Mouse (Mus musculus): ENCODE measurements around the gene Ddx10.

Ddx10 gene

DNA sequence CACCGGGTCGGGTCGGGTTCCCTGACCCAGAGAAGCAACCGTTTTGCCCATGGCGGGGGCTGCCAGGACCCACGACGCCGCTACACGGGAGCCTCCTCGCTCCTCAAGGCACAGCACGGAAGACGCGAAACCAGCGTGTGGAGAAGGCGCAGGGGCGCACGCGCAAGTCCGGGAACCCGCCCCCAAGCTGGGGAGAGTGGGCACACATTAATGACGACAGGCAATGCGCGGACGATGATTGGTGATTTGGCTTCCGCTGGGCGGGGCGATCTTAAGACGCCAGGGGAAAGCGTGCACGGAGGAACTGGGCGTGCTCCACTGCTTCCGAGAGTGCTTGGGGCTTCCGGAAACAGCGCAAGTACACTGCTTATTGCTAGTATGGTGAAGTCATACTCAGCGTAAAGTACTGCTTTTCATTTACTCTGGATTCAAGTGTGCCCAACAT, at the start of gene Ddx10:
Ddx10 (minus strand) TSS at position 101 of the 445 bp plus-strand sequence.
- peak; percentile 97 to 98 for DNase-seq

DNA sequence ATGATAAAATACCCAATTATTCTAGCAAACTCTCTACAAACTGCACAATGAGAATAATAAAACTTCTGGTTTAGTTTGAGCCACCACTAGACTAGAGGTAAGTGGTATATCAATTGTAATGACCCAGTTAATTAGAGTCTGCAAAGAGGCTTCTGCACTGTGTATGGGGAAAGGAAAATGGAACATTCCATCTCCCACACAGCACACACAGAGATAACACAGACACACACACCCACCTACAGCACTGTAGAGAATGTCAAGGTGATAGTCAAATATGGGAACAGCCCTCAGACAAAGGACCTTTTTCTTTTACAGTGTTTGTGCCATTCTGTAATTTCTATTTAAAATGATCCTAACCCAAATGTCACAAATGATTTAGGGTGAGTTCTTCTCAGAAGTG, 45.0 kb upstream of the Ddx10 start:
- no peak for DNase-seq

DNA sequence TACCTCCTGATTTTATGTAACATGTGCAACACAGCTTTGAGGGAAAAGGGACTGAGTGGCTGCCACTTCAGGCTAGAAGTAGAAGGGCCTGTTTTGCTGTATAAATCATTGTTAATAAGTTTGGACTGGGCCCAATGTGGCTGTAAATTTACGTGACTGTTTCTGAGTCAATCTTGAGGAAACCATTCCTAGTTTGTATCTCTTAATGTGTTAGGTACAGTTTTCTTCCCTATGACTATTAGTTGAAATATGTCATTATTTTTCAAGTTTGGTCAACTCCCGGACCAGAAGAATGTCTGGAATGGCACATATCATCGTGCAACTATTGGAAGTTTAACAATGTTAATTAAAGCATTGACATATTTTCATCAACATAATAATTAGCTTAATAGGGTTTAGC, 42.2 kb upstream of the Ddx10 start:
- no peak for DNase-seq

DNA sequence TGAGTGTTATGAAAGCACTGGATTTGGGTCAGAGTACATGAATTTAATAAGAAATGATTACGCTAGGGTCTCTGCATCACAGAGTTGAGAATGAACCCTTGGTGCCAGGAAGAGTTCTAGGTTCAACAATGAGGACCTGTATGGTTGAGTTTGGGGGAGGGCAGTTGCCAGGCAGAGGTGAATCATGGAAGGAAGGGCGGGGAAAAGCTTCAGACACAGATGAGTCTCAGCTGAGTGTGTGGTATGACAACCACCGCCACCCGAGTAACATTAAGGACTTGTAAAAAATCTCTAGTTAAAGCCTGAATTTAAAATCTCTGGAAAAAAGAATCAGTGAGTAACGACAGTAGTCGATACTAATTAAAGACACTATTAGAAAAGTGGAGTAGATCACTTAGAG, 38.9 kb upstream of the Ddx10 start:
- no peak for DNase-seq

DNA sequence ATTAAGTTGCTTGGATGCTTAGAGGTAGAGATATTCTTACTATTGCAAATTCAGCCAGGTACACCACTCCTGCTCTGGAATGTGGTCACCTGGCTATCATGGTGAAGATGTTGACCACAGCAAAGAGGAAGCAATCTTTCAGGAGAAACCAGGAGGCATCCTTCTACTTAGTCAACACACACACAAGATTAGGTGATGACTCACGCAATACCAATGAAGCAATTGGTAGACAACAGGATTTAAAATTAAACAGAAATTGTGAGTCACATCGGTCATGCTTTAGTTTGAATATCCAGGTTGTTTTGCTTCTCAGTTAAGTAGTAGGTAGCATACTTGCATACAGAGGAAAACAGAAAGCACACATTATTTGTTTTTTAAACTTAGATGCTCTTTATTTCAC, 31.1 kb upstream of the Ddx10 start:
- DNase-seq = no peak

DNA sequence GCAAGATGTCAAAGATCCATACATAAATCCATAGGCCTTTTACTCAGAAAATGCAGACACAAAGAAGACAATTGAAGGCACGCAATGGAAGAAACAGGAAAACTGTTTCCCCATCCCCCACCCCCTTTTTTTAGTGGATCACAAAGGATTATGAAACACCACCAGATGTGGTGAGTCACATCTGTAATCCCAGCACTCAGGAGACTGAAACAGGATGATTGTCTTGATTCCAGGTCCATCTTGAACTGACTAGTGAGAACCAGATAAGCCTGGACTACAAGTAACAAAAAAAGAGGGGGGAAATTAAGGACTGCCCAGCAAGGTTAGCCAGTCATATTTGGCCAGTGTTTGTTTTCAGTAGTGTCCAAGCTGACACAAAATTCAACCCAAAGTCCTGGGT, 28.5 kb upstream of the Ddx10 start:
- DNase-seq = no peak

DNA sequence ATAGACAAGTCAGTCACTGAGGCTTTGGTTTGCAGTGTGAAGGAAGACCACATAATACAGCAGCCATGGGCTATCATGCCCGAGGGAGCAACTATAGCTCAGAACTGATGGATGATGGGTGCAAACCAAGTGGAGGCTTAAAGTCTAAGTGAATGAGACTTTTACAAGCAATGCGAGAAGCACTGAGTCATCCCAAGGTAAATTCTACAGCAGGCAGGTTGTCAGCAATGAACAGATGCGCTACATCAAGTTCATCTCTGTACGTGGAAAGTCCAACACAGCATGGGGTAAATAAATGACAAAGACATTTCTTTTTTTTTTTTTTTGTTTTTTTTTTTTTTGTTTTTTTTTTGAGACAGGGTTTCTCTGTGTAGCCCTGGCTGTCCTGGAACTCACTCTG, 24.9 kb upstream of the Ddx10 start:
- no peak for DNase-seq

DNA sequence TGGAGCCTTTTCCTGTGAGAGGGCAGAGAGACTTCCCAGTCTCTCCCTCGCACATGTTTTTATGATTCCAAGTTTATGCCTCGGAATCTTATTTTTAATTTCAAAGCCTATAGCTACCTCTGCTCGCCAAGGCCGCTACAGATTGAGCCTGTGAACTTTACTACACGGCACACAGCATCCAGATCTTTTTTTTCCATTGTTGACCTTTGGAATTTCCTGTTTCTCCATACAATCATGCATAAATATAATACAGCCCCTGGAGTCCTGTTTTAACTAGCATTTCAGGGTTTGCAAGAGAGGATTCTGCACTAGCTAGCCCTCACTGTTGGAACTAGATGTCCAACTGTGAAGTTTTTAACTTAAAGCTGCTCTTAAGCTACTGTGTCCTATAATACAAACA, 24.4 kb upstream of the Ddx10 start:
- no peak for DNase-seq

DNA sequence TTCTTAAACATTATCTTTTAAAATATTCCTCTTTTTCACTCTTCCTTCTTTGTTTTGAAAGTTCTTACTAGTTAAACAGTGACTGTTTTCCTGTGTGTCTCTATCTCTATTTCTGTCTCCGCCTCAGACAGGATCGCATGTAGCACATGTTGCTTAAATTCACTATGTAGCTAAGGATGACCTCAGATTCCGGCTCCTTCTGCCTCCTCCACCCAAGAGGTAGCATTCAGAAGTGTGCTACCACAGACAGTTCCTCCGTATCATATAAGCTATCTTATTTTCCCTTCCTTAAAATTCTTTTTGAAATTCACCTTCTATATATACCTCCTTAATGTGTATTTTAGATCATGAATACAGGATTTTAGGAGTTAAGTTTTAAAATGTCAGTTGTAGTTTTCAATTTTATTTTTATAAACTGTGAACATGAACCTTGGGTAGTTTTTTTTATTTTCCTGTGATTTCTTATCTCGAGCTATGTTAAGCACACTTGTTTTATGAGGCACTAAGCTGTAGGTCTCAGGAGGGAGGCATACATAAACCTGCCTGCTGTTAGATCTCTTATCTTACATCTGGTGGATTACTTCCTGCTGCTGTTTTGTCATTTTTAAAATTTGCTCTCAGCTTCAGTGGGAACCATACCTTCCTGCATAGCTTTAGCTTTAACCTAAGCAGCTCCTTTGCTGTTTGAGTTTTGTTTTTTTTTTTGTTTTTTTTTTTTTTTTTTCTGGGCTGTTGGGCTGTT, 23.6 kb upstream of the Ddx10 start:
- DNase-seq = no peak

DNA sequence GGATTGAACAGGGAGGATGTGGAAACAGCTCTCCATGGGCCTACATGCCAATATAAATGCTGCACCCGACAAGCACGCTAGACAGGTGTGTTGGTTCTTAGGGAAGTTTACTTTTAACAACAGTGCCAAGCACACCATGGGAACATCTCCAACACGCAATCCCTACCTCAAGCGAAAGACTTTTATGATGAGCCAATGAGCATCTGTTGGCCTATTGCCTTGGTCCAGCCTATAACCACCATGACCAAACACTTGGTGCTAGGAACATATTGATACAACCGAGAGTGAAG, 21.6 kb upstream of the Ddx10 start:
- no peak for DNase-seq

DNA sequence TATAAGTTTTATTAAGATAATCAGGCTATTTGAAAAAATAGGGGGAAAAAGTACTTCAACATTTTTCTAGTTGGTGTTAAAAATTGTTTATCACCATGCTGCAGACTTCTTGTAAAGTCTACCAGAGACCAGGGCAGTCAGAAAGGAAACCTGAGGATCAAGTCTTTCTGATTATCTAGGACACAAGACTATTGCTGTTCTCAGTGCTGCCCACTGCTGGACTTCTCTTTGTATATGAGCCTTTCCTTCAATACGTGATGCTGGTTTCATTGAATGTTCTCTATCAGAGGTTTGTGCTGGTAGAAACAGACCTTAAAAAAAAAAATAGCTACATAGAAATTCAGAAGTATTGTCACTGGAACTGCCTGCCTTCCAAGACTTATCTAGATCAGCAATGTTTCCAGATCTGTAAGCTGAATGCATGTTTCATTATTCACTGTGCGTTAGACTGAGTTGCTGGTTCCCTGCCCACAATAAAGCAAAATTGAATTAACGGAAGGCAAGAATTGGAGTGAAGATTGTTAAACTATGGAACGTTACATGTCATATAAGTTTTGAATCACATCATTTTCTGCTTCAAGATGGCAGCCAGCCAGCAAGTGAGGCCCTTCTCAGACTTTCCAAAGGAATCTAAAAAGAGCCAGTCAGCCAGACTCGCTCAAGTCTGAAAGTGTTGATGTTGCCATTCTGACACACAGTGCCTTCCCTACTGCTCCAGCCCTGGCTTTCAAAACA, 21.0 kb upstream of the Ddx10 start:
- DNase-seq = peak; percentile 48 to 59

DNA sequence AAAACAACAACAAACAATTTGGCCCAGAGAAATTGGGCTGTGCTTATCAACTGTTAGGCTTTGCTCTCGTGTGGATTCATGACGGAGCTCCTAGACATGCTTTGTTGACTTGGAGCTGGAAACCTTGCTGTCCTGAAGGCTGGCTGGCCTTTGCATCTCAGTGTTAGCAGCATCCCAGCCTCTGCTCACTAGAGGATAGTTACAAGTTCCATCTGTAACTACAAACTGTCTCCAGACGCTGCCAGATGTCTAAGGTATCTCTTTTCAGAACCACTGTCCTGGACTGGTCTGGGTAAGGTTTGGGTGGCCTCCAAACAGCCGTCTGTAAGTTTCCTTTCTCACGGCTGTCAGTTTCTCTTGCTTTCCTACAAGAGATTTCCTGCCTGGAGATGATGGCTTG, 20.2 kb upstream of the Ddx10 start:
- DNase-seq = no peak

DNA sequence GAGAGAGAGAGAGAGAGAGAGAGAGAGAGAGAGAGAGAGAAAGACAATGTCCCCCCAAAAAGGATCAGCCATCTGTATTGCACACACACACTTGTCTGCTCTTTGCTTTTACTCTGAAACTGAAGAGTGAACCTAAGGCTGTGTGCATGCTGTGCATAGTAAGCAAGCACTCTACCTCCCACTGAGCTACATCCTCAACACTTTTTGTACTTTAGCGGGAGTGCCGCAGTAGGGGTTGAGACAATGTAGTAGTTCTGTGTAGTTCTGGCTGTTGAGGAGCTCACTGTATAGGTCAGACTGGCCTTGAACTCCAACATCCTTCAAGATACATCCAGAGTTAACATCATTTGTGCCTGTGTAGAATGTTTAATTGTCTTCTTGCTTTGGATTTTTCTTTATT, 17.7 kb upstream of the Ddx10 start:
- DNase-seq = no peak

DNA sequence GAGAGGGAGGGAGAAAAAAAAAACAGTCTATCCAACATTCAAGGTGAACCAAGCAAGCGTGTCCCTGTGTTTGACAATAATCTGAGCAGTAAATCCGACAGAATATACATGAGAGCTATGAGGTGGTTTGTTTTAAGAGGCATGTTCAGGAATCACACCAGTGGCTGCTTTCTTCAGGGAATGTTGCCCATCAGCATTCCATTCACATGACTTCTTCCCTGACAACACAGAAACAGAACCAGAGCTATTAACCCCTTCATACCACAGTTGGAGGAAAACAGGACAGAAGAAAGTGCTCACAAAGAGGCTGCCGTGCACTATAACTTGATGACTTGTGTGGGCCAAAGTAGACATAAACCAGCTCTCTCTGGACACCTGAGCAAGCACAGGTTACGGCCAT, 16.5 kb upstream of the Ddx10 start:
- DNase-seq = no peak

DNA sequence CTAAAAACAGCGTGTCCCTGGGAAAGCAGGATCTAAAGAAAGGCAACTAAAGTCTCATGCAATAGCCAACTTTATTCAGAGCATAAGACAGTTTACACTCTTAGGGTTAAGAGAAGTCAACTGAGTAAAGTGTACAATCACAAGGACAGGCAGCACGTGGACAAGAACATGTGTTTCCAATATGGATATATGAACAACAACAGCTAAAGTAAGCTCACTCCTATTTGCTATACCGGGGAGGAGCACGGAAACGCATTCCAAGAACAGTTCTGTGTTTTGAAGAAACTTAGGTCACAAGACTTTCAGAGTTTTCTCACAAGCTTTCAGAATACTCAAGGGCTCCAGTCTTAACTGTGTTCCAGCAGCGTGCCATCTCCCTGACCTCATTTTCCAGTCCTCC, 10.3 kb upstream of the Ddx10 start:
- no peak for DNase-seq

DNA sequence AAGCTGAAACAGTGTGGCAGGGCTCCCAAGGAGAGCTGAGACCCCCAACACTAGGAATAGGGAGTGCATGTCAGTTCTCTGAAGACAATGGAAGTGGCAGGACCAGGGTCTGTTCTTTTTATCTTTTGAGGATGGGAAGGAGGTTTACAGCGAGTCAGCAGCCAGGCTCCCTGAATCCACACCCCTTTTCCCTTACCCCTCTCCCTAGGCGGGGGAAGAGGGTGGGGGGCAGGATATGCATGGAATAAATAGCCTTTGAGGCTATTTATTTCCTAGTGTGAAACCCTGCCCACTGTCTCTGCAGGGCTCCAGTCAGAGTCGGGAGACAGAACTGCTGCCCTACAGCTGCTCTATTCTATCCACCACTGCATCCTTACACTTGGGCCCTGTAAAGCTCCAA, 9.9 kb upstream of the Ddx10 start:
- no peak for DNase-seq

DNA sequence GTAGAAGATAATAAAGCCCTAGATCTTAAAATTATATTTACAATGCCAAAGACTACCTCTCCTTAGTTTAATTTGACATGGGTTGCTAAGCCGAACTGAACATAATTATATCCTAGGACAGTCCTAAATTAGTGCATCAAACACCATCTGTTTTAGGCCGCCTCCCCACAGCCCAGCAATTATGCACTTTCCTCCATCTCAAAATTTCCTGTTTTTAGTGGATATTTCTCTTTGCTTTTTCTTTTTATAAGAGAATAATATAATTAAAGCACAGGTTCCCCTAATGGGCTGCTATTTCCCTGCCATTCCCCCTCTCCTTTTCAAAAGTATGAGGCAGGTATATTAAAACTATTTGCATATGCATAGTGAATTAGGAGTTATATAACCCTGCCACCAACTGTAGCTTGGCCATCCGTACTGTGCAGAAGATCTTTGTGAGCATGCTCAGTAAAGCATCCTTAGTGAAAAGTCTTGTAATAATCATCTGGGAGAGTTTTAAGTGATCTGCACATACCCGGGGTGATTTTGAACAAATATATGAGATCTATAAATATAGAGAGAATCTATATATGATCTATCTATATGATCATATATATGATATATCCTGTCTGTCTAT, 8.9 kb upstream of the Ddx10 start:
- no peak for DNase-seq

DNA sequence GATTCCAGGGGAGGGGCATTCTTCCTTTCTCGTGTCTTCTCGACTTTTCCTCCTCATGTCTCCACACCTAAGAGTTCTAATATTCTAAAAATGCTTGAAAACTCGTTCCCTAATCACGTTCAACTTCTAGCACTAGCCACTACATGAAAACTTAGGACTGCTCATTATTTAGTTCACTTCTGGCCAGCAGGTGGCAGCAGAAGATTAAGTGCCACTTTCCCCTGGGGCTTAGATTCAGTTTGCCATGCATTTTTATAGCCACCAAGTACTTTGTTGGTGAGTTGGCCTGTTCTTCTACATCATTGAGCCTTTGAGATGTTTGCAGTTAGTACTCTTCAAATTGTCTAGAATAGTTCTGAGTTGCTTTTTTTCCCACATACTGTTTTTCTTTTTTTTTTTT, 6.5 kb upstream of the Ddx10 start:
- peak; percentile 87 to 89 for DNase-seq

DNA sequence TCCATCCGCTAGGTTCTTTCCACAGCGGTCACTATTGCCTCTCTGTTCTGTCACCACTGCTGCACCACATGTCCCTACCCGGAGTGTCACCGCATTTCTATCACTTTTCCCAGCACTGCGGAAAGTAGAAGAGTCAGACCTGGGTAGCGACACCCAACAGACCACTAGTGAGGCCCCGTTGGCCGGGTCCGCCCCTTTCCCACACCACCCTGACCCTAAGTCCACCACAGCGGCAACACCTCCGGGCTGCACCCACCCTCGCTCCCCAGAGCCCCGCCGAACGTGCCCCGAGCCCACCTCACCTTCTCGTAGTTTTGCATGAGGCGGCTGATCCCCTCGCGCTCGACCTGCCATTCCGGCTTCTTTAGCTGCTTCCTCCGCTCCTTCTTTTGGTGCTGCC, 337 bp downstream of the Ddx10 start:
- no peak for DNase-seq

DNA sequence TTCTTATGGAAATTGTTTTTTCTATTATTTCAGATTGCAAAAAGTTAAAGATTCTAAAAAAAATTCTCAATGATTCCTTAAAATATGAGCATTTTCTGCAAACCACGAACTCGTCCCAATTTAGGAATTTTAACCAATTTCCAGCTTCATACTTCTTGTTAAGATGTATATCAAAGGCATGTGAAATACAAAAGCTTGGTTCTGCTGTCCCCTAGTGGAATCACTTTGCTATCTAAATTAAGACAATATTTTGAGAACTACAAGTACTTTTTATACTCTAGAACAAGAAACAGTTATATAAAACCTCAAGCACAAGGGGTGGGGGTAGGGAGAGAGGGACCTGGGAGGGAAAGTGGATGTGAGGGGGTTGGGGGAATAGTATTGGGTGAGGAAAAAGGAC, 29.7 kb downstream of the Ddx10 start:
- DNase-seq = peak; percentile 12 to 39

DNA sequence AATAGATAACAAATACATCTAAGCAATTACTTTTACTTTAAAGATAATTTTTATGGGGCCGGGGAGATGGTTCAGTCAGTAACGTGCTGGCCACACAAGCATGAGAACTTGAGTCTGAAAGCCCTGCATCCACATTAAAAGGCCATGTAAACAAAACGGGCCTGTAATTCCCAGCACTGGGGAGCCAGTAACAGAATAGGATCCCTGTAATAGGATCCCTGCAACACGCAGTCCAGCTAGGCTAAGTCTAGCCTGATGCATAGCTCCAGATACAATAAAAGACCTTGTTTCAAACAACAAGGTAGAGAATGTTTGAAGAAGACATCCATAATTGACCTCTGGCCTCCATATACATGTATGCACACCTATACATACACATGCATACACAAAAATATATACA, 39.6 kb downstream of the Ddx10 start:
- no peak for DNase-seq

DNA sequence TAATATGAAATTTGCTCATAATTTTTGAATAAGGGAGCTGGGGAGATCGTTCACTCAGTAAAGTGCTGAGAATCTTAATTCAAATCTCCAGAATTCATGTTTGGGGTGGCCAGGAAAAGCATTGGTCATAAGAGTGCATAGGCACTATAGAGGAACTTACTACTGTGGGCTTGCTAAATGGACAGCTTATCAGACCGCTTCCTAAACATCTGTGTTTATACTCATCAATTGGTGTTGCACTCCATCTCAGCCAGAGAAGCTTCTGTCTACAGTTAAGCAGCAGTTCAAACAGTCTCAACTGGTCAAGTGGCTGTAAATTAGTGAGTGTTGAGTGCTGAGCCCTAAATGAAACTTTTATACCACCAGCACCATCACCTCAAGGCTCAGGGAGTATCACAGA, 73.3 kb downstream of the Ddx10 start:
- DNase-seq = no peak

DNA sequence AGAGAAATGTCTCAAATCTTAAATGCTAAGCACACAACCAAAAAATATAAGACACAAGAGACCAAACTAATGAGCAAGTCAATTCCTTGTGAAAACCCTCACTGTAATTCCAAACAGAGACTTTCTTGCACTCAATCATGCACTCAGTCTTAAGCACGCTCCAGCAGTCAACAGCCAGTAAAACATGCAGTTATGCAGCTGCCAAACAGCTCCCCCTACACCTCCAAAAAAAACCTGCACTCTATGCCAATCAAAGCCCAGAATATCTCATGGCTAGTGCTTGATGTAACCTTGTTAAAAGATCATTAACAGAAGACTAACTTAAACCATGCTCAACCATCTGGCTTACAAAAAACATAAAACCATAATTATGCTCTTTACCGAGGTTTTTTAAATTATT, 74.6 kb downstream of the Ddx10 start:
- no peak for DNase-seq

DNA sequence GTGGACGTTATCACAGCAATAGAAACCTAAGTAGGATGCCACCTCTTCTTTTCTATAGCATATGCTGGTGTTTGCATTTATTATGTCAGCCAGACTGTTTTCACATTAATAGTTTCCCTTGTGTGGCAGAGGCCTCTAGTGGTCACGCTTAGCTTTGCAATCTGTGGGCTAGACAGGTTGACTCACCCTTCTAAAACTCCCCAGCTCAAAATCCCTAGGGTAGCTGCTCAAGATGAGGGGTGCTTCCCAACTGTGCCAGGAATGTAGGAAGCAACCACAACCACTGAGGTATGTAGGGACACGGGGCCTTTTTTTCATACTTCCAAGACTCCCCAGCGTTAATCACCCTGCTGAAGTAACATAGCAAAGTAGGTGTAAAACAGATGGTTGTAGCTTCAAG, 103.6 kb downstream of the Ddx10 start:
- peak; percentile 77 to 78 for DNase-seq

DNA sequence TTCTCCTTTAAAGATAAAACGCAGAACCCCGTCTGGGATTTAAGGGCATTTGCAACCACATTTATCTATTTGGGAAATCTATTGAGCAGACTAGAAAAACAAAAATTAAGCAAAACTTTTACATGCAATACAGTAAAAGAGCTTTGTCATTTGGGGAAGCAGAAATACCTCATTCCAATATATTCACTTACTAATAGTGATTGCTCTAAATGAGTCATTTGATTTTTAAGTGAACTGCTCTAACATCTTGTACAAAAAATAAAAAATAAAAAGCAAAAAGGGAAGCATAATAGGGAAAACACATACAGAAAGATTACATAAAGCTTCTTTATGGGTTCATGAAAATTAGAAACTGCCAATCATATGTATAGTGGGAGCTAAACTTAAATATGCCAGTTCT, 104.3 kb downstream of the Ddx10 start:
- no peak for DNase-seq
